Mouse (Mus musculus): ENCODE results near the gene Crtap.

DNA sequence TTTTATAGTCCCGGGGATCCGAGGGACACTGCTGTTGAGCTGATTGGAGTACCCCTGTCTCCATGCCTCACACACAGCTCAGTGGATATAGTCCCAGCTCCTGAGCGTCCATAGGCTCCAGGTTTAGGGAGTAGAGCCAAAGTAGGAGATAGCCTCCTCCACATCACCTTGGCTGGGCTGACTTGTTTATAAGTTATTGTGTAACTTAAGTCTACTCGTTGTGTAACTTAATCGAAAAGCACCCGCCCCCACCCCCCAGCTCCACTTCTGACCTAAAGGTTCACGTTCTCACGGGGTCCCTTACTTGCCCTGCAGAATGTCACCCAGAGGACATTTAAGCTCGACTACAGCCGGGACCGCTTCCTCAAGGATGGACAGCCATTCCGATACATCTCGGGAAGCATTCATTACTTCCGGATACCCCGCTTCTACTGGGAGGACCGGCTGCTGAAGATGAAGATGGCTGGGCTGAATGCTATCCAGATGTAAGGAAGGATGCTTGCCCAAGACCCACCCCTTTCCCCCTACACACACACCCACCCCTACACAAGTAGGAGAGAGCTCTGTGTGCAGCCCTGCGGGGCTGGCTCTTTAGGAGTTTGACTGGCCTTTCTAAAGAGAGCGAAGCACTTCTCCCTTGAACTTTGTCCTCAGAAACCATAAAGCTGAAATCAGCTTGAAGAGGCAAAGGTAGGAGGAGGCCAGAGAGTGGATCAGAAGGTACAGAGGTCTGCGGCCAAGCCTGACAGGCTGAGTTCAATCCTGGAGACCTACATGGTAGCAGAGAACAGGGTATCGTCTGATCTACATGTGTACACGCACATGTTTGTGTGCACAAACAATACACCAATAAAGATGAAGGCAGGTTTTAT is 26.4 kb upstream of the Crtap start:
- TF ChIP-seq CTCF (IDR thresholded peaks at IDR 0.05; ENCODE audit: control insufficient read depth, insufficient read depth, low read length) (no peak), POLR2A (IDR thresholded peaks at IDR 0.05; ENCODE audit: borderline replicate concordance, control insufficient read depth, low read depth, low read length) (no peak)
